Mouse (Mus musculus): Measurements from ENCODE around the gene Adam8. TPM values are rescaled to one million over a fixed set of nuclear protein-coding genes. Genes with fewer than 3 reads are reported as not detected.

The Adam8 gene
- polyA plus RNA-seq, 1 experiment from 2014 or later, result 4.0 TPM

- no peaks in the 10 kb centered on the region for H3K9me3 ChIP-seq (replicated peaks)
- H3K4me3 ChIP-seq (replicated peaks), result peak within 1 kb of the TSS; percentile 48
- ATAC-seq (ENCODE audit: insufficient number of reproducible peaks, low FRiP score, low TSS enrichment, low read depth), result peak; percentile 84
- H3K4me2 ChIP-seq (replicated peaks), result peak within 1 kb of the TSS; percentile 70
- H3K9ac ChIP-seq, result peak within 1 kb of the TSS; percentile 12; the same call in 1 of the 2 replicates
- WGBS, result 5% methylated on average over 32 of the region's 32 CpGs
- no peaks in the 10 kb centered on the region for H3K27me3 ChIP-seq
- peaks cover 14% of the 10 kb centered on the region for H3K4me1 ChIP-seq
- H3K27ac ChIP-seq (replicated peaks), result no peak within 1 kb of the TSS
- H3K36me3 ChIP-seq, result 0 out of 2 replicates have a peak, but pooled peaks cover 3% of the 10 kb centered on the region
Observed at GRCm38 (mm10) chr7:139978278-139978892, 14.0 kb downstream of the Adam8 start, which contains the start of gene 6430531B16Rik. TSS of gene 6430531B16Rik (minus strand) at chr7:139978755.

GRCm38 (mm10) chr7:139975471-139975870 lies 16.9 kb downstream of the Adam8 start:
- 47% methylated on average over 5 of the region's 5 CpGs for WGBS

GRCm38 (mm10) chr7:139974307-139974706 lies 18.1 kb downstream of the Adam8 start:
- Histone ChIP-seq H3K27me3 (no peaks in the 10 kb centered on the region), H3K4me2 (replicated peaks) (no peak overlapping the region), H3K9me3 (replicated peaks) (no peaks in the 10 kb centered on the region), H3K4me1 (peaks cover 19% of the 10 kb centered on the region), H3K4me3 (replicated peaks) (no peak overlapping the region), H3K9ac (no peak overlapping the region), H3K27ac (replicated peaks) (no peak overlapping the region), H3K36me3 (no peaks in the 10 kb centered on the region)
- WGBS, result 85% methylated on average over 10 of the region's 10 CpGs
- ATAC-seq (ENCODE audit: insufficient number of reproducible peaks, low FRiP score, low TSS enrichment, low read depth), result no peak

More at GRCm38 (mm10) chr7:139975471-139975870, 16.9 kb downstream of the Adam8 start:
- no peak overlapping the region for H3K4me3 ChIP-seq (replicated peaks)
- no peaks in the 10 kb centered on the region for H3K36me3 ChIP-seq
- H3K9ac ChIP-seq, result no peak overlapping the region
- H3K9me3 ChIP-seq (replicated peaks), result no peaks in the 10 kb centered on the region
- H3K4me1 ChIP-seq, result peaks cover 14% of the 10 kb centered on the region
- H3K27ac ChIP-seq (replicated peaks), result no peak overlapping the region
- H3K4me2 ChIP-seq (replicated peaks), result no peak overlapping the region
- H3K27me3 ChIP-seq, result no peaks in the 10 kb centered on the region
- ATAC-seq (ENCODE audit: insufficient number of reproducible peaks, low FRiP score, low TSS enrichment, low read depth), result no peak

DNA sequence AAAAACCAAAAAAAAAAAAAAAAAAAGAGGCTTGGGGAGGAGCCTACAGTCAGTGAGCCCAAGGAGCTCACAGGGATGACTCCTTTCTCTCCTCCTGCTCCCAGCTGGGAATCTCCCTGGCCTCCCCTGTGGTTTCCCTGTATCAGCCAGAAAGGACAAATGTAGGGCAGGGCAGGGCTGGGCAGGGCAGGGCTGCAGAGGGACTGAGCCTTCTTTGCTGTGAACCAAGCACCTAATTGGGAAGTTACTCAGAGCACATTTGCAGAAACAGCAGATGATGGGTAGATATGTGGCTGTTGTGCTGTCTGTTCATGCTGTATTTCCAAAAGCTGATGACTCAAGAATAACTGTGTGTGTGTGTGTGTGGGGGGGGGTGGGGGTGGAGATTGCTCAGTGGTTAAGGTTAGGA lies 19.4 kb downstream of the Adam8 start:
- no peaks in the 10 kb centered on the region for H3K27me3 ChIP-seq
- H3K4me3 ChIP-seq (replicated peaks), result no peak overlapping the region
- H3K4me1 ChIP-seq, result peaks cover 9% of the 10 kb centered on the region
- no peak overlapping the region for H3K27ac ChIP-seq (replicated peaks)
- no peaks in the 10 kb centered on the region for H3K36me3 ChIP-seq
- no peaks in the 10 kb centered on the region for H3K9me3 ChIP-seq (replicated peaks)
- no peak for ATAC-seq (ENCODE audit: insufficient number of reproducible peaks, low FRiP score, low TSS enrichment, low read depth)
- no peak overlapping the region for H3K9ac ChIP-seq
- H3K4me2 ChIP-seq (replicated peaks), result no peak overlapping the region

GRCm38 (mm10) chr7:139971436-139971835 lies 20.9 kb downstream of the Adam8 start:
- no peak overlapping the region for H3K4me3 ChIP-seq (replicated peaks)
- H3K27ac ChIP-seq (replicated peaks), result 0 out of 2 replicates have a peak overlapping the region, but pooled peaks have one; percentile 28
- ATAC-seq (ENCODE audit: insufficient number of reproducible peaks, low FRiP score, low TSS enrichment, low read depth), result no peak
- 59% methylated on average over 6 of the region's 6 CpGs for WGBS
- peaks cover 7% of the 10 kb centered on the region for H3K4me1 ChIP-seq
- H3K4me2 ChIP-seq (replicated peaks), result no peak overlapping the region
- H3K27me3 ChIP-seq, result no peaks in the 10 kb centered on the region
- no peaks in the 10 kb centered on the region for H3K9me3 ChIP-seq (replicated peaks)
- H3K9ac ChIP-seq, result no peak overlapping the region
- no peaks in the 10 kb centered on the region for H3K36me3 ChIP-seq

GRCm38 (mm10) chr7:139970979-139971378 lies 21.4 kb downstream of the Adam8 start:
- Histone ChIP-seq H3K4me2 (replicated peaks) (no peak overlapping the region), H3K36me3 (no peaks in the 10 kb centered on the region), H3K9me3 (replicated peaks) (no peaks in the 10 kb centered on the region), H3K4me3 (replicated peaks) (no peak overlapping the region), H3K27me3 (no peaks in the 10 kb centered on the region), H3K4me1 (peaks cover 7% of the 10 kb centered on the region), H3K27ac (replicated peaks) (0 out of 2 replicates have a peak overlapping the region, but pooled peaks have one; percentile 28), H3K9ac (no peak overlapping the region)
- 49% methylated on average over 5 of the region's 5 CpGs for WGBS
- 0 out of 2 replicates have a peak, but pooled peaks have one; percentile 22 for ATAC-seq (ENCODE audit: insufficient number of reproducible peaks, low FRiP score, low TSS enrichment, low read depth)

DNA sequence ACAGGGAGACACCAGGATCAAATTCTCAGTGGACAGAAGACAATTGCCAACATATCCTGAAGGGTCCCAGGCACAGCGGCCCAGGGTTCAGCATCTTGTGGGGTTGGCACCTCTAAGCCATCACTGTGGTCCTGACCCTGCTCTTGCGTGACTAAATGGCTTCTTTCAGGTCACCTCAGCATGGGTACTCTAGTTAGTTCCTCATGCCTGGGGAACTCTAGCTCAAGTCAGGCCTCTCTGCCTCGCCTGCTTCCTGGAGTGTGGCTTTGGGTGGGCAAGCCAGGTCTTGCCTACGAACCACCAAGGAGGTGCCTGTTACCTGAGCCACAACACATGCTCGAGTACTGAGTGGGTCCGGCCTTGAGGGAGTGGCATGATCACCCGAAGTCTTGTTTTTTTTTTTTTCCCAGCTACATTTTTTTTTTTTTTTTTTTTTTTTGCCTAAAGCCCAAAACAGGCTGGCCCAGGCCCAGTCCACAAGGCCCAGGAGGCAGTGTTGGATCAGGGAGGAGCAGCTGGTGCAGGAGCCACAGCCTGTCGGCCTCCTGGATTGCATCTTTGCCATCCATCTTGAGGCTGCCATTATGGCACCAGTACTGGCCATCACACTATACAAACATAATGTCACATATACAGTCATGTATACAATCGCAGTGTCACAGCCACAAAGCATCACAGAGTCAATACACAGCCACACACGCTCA lies 22.0 kb downstream of the Adam8 start:
- H3K27me3 ChIP-seq, result no peaks in the 10 kb centered on the region
- H3K36me3 ChIP-seq, result no peaks in the 10 kb centered on the region
- H3K27ac ChIP-seq (replicated peaks), result peak overlapping the region; percentile 28
- 0 out of 2 replicates have a peak, but pooled peaks have one; percentile 35 for ATAC-seq (ENCODE audit: insufficient number of reproducible peaks, low FRiP score, low TSS enrichment, low read depth)
- no peak overlapping the region for H3K9ac ChIP-seq
- H3K4me3 ChIP-seq (replicated peaks), result no peak overlapping the region
- 59% methylated on average over 10 of the region's 10 CpGs for WGBS
- no peak overlapping the region for H3K4me2 ChIP-seq (replicated peaks)
- no peaks in the 10 kb centered on the region for H3K9me3 ChIP-seq (replicated peaks)
- H3K4me1 ChIP-seq, result peaks cover 7% of the 10 kb centered on the region

DNA sequence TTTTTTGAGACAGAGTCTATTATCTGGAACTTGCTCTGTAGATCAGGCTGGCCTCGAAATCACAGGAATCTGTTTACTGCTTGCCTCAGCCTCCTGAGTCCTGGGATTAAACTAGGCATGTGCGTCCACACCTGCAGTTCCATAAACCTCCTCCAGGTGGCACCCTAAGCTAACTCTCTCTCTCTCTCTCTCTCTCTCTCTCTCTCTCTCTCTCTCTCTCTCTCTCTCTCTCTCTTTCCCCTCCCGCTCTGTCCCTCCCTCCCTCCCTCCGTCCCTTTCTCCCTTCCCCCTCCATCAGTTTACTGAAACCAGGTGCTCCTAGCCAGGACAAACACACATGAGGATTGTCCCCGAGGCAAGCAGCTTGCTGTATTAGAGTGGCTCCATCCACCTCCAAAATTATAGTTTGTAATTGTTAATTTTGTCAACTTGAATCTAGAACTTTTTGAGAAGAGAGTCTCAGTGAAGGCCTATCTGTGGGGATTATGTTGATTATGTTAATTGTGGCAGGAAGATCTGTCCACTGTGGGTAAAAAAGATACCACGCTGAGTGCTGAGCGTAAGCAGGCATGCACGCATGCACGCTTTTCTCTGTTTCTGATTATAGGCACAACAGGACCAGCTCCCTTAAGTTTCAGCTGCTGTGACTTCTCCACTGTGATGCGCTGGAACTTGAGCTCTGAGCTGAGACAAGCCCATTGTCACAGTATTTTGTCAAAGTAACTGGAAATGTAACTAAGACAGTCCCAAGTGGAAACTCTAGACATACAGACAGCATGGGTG lies 22.8 kb downstream of the Adam8 start:
- no peaks in the 10 kb centered on the region for H3K27me3 ChIP-seq
- H3K4me1 ChIP-seq, result peaks cover 7% of the 10 kb centered on the region
- H3K4me2 ChIP-seq (replicated peaks), result no peak overlapping the region
- no peaks in the 10 kb centered on the region for H3K36me3 ChIP-seq
- H3K9me3 ChIP-seq (replicated peaks), result no peaks in the 10 kb centered on the region
- H3K9ac ChIP-seq, result no peak overlapping the region
- 17% methylated on average over 10 of the region's 10 CpGs for WGBS
- H3K4me3 ChIP-seq (replicated peaks), result no peak overlapping the region
- H3K27ac ChIP-seq (replicated peaks), result peak overlapping the region; percentile 28
- no peak for ATAC-seq (ENCODE audit: insufficient number of reproducible peaks, low FRiP score, low TSS enrichment, low read depth)

GRCm38 (mm10) chr7:139968428-139968827 lies 23.9 kb downstream of the Adam8 start:
- no peaks in the 10 kb centered on the region for H3K27me3 ChIP-seq
- 41% methylated on average over 5 of the region's 5 CpGs for WGBS

DNA sequence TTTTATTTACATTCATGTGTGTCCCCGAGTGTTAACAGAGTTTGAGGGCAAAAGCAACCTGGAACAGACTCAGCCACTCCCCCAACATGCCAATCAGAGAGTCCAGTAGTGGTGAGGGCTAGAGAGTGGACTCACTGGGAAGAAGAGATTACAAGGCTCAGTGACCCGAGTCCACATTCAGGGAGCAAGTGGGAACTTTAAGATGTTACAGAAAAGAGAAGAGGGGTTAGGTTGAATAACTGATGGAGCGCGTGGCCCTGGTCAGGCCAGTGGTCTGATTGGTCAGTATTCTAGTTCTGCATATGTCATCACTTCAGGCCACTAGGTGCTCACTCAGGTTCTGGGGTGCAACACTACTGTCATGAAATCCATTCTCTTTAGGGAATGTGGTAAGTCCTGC lies 25.2 kb downstream of the Adam8 start:
- peaks cover 7% of the 10 kb centered on the region for H3K4me1 ChIP-seq
- no peaks in the 10 kb centered on the region for H3K9me3 ChIP-seq (replicated peaks)
- H3K9ac ChIP-seq, result no peak overlapping the region
- H3K27me3 ChIP-seq, result no peaks in the 10 kb centered on the region
- no peak overlapping the region for H3K4me3 ChIP-seq (replicated peaks)
- no peak overlapping the region for H3K27ac ChIP-seq (replicated peaks)
- H3K36me3 ChIP-seq, result no peaks in the 10 kb centered on the region
- no peak overlapping the region for H3K4me2 ChIP-seq (replicated peaks)
- ATAC-seq (ENCODE audit: insufficient number of reproducible peaks, low FRiP score, low TSS enrichment, low read depth), result no peak
- WGBS, result 17% methylated on average over 4 of the region's 4 CpGs

More at GRCm38 (mm10) chr7:139968428-139968827, 23.9 kb downstream of the Adam8 start:
- H3K4me3 ChIP-seq (replicated peaks), result no peak overlapping the region
- no peak overlapping the region for H3K27ac ChIP-seq (replicated peaks)
- peaks cover 7% of the 10 kb centered on the region for H3K4me1 ChIP-seq
- no peaks in the 10 kb centered on the region for H3K9me3 ChIP-seq (replicated peaks)
- no peaks in the 10 kb centered on the region for H3K36me3 ChIP-seq
- no peak for ATAC-seq (ENCODE audit: insufficient number of reproducible peaks, low FRiP score, low TSS enrichment, low read depth)
- H3K4me2 ChIP-seq (replicated peaks), result no peak overlapping the region
- H3K9ac ChIP-seq, result no peak overlapping the region

DNA sequence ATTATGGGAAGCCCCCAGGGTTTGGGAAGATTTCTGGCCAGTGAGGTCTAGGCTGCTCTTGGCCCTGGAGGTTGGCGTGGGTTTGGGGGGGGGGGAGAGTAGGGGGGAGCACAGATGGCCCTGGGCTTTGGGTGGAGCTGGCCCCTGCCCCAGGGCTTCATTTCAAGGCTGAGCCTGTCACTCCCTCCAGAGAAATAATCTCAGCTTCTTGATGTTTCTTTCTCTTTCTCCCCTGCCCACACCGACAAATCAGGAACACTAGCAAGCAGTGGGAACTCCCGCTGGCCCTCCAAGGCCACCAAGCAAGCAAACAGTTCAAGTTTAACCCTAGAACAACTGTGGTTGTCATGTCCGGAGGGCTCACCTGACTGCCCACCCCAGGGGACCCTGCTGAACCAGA lies 28.5 kb downstream of the Adam8 start:
- Histone ChIP-seq H3K4me1 (no peaks in the 10 kb centered on the region), H3K4me2 (replicated peaks) (no peak overlapping the region), H3K4me3 (replicated peaks) (no peak overlapping the region), H3K27me3 (no peaks in the 10 kb centered on the region), H3K9ac (no peak overlapping the region), H3K9me3 (replicated peaks) (no peaks in the 10 kb centered on the region), H3K27ac (replicated peaks) (no peak overlapping the region), H3K36me3 (no peaks in the 10 kb centered on the region)
- no peak for ATAC-seq (ENCODE audit: insufficient number of reproducible peaks, low FRiP score, low TSS enrichment, low read depth)
- WGBS, result 56% methylated on average over 4 of the region's 4 CpGs
